Mouse (Mus musculus) cerebellum, adult 2 months (tissue): Measurements from ENCODE around the gene Vmn2r88.

Source experiments
- CTCF ChIP-seq: fragments of 200-500 bp; IDR thresholded peaks from 2 replicates; pipeline ENCODE4 v1.5.1; 2011; ENCODE audit warnings: low read depth, mild to moderate bottlenecking, control low read depth, low read length, moderate library complexity, borderline replicate concordance; ENCODE audit not compliant: insufficient read depth
- POLR2A ChIP-seq: fragments of 200-500 bp; IDR thresholded peaks from 2 replicates; pipeline ENCODE4 v1.6.1; 2011; ENCODE audit warnings: low read length, control low read depth, borderline replicate concordance; ENCODE audit not compliant: insufficient read depth

DNA sequence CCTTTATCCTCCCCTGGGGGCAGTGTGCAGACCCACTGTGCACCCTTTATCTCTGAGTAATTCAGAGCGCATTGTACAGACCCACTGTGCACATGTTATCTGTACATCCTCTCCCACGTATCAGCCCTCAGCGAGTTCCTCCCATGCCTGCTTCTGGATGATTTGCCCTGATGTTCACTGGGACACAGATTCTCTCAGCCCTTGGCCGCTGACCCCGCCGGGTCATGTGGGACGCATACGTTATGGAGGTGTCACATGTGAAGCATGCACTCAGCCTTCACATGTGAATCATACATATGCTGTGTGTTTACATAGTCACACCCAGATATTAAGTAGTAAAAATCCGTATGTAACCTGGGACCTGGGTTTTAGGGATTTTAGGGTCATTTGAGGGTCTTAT, 22.4 kb upstream of the Vmn2r88 start:
- TF ChIP-seq POLR2A = no peak
- TF ChIP-seq CTCF = no peak
